8 mouse cellular contexts compared by ENCODE assay signal in genomic region chr19:53809185-53809861, GRCm38 (mm10).
A peak's percentile ranks its signal among the peaks of the same experiment; 100 is the strongest.
DNase-seq lines count a peak whose midpoint lies in the region; ATAC-seq lines count a peak whose summit lies in the region.

No protein-coding gene starts in this region.

- H3K9ac ChIP-seq in intestine, embryonic 15.5 days, result no peak overlapping the region

- 0 out of 2 replicates have a peak, but pooled peaks have one; percentile 29 for ATAC-seq in intestine, embryonic 15.5 days
- ATAC-seq in megakaryocyte-erythroid progenitor cell, adult 5-6 weeks (replicated peaks; ENCODE audit: low FRiP score, low TSS enrichment, poor library complexity, severe bottlenecking), result peak; percentile 88

- 51% methylated on average over 7 of the region's 7 CpGs for WGBS in intestine, embryonic 15.5 days
- 76% methylated on average over 7 of the region's 7 CpGs for WGBS in forebrain, embryonic 10.5 days

- no peak overlapping the region for H3K4me2 ChIP-seq in intestine, embryonic 15.5 days (replicated peaks)

- peak; percentile 26 to 80 for DNase-seq in layer of hippocampus, adult 18-20 months (ENCODE audit: low spot score in 2 of 2)
- no peak for DNase-seq in layer of hippocampus, postnatal 25 days (ENCODE audit: extremely low spot score in 1 of 2, low spot score in 1 of 2)
- DNase-seq in brain, adult 2 months (ENCODE audit: low read depth, low spot score), result peak; percentile 89
- no peak for DNase-seq in forebrain, embryonic 10.5 days (ENCODE audit: extremely low spot score, low spot score)
- DNase-seq in spleen, postnatal 14 days (ENCODE audit: low spot score in 2 of 2), result no peak
- no peak for DNase-seq in embryo, embryonic 10.5 days (ENCODE audit: low spot score)

- H3K36me3 ChIP-seq in intestine, embryonic 15.5 days, result no peaks in the 10 kb centered on the region
- no peaks in the 10 kb centered on the region for H3K36me3 ChIP-seq in forebrain, embryonic 10.5 days (replicated peaks)

- no peaks in the 10 kb centered on the region for H3K27me3 ChIP-seq in intestine, embryonic 15.5 days (replicated peaks)
- no peaks in the 10 kb centered on the region; the same call in 1 of the 2 replicates for H3K27me3 ChIP-seq in forebrain, embryonic 10.5 days (ENCODE audit: poor library complexity, severe bottlenecking)

- H3K4me1 ChIP-seq in intestine, embryonic 15.5 days (replicated peaks), result peaks cover 14% of the 10 kb centered on the region; the same call in 1 of the 2 replicates
- peaks cover 25% of the 10 kb centered on the region for H3K4me1 ChIP-seq in forebrain, embryonic 10.5 days

- H3K4me3 ChIP-seq in intestine, embryonic 15.5 days (replicated peaks), result no peak overlapping the region
- H3K4me3 ChIP-seq in forebrain, embryonic 10.5 days, result no peak overlapping the region

- H3K9me3 ChIP-seq in intestine, embryonic 15.5 days, result no peaks in the 10 kb centered on the region
- H3K9me3 ChIP-seq in forebrain, embryonic 10.5 days, result no peaks in the 10 kb centered on the region

- H3K27ac ChIP-seq in intestine, embryonic 15.5 days, result no peak overlapping the region
- H3K27ac ChIP-seq in forebrain, embryonic 10.5 days, result no peak overlapping the region; the same call in 1 of the 2 replicates

Comparison
In these comparisons a context has a peak if more than half of its experiments do, and no peak if none do; other contexts are left out.
1. DNase-seq: peak in layer of hippocampus, adult 18-20 months (2 of 2) and brain, adult 2 months (single experiment); none in layer of hippocampus, postnatal 25 days (0 of 2), forebrain, embryonic 10.5 days (single experiment), spleen, postnatal 14 days (0 of 2) and embryo, embryonic 10.5 days (single experiment).